Mouse (Mus musculus): ENCODE measurements at regions not wholly inside any gene's neighbourhood (a gene's known extent, or its start where the extent isn't known, plus 50 kb on each side); places are given as distances from the start of the nearest gene placed in this dataset.
"Not testable (repeated sequence)": the region's sequence is repeated elsewhere in the genome, so short reads cannot be mapped to it uniquely, and the experiment has no call there.

GRCm38 (mm10) chr14:9492228-9492627, 826.2 kb upstream of the 4930452B06Rik start:
- no peak for DNase-seq (ENCODE audit: low spot score in 2 of 2)

DNA sequence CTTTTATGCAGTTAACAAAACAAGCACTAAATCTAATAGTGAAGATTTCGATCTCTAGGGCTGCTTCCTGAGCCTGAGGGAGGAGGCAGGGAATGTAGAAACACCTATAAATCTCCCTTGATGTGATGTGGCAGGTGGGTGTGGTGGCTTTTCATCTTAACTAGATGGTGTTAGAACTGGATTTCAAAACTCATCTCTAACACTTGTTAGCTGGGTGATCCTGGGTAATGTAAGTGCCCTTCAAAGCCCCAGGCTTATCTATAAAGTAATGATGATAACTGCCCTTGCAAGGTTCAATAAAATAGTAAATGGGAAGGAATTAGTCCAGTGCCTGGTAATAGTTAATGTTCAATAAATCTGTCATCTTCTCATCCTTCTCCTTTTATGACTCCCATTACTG, 822.5 kb upstream of the 4930452B06Rik start:
- no peak for DNase-seq (ENCODE audit: low spot score in 2 of 2)

- peak in 1 of 2 experiments; percentile 7 for DNase-seq (ENCODE audit: low spot score in 2 of 2)
Observed at GRCm38 (mm10) chr14:9478981-9479380, 812.9 kb upstream of the 4930452B06Rik start.

DNA sequence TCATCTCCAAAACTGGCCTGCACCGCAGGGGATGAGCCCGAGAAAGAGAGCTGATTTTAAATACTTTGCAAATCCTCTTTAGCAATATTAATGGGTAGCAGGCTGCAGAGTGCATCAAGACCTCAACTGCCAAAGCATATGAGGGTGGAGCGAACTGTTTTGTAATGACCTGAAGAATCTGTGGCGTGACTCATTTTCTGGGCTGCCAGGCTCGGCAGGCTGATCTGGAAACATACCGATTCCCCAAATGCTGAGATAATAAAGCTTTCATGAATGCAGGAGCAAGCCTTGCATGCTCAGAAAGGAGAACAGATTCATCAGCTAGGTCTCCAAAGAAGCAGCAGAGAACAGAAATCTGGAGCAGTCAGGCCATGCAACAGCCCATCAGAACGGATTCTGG, 809.1 kb upstream of the 4930452B06Rik start:
- peak in 1 of 2 experiments; percentile 6 for DNase-seq (ENCODE audit: low spot score in 2 of 2)

GRCm38 (mm10) chr14:9469686-9470085, 803.6 kb upstream of the 4930452B06Rik start:
- no peak for DNase-seq (ENCODE audit: low spot score in 2 of 2)

GRCm38 (mm10) chr14:9468654-9469053, 802.6 kb upstream of the 4930452B06Rik start:
- no peak for DNase-seq (ENCODE audit: low spot score in 2 of 2)

DNA sequence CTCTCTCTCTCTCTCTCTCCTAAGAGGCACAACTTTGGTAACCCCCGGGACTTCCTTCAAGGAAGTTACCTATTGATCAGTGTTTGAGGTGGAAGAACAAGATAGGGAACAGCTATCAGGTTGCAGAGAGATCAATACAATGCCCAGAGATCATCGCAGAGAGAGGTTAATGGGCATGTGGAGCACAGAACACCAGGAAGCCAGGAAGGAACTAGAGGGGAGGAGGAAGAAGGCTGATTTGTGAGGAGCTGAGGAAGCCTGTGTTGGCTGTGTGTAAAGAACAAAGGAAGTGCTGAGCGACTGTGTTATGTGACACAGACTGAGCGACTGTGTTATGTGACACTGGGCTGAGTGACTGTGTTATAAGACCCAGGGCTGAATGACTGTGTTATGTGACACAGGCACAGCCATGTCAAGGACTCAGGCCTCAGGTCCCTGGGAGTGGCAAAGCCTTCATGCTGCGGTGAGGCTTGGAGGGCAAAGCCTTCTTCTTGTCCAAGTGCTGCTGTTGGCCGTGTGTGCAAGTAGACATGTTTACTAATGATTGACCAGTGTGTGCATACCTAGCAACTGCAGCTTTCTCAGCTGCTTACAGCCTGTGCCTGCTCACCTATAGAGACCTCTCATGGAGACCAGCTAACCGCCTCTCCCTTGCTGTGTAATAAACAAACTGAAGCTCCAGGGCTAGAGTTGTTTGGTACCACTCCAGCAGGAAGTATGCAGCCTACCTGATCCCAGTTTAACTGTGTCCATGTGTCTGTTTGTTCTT, 801.8 kb upstream of the 4930452B06Rik start:
- DNase-seq (ENCODE audit: low spot score in 2 of 2) = no peak

DNA sequence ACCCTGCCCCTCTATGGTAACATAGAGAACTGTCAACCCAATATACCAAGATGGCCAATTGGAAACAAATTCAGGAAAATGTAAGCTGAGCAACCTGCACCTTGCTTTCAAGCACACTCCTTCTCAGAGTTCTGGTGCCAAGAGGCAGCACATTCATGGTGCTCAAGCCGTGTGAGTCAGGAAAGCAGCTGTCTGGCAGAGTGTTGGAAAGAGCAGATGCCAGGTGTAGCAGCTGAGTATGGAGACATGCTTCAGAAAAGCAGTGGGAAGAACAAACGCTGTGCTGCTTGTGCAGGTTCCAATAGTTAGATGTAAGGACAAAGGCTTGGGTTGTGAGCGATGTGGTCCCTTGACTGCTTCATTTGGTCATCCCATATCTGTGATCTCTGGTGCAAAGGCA, 794.0 kb upstream of the 4930452B06Rik start:
- DNase-seq (ENCODE audit: low spot score in 2 of 2) = no peak

- no peak for DNase-seq (ENCODE audit: low spot score in 2 of 2)
Observed at GRCm38 (mm10) chr14:9458856-9459255, 792.8 kb upstream of the 4930452B06Rik start.

DNA sequence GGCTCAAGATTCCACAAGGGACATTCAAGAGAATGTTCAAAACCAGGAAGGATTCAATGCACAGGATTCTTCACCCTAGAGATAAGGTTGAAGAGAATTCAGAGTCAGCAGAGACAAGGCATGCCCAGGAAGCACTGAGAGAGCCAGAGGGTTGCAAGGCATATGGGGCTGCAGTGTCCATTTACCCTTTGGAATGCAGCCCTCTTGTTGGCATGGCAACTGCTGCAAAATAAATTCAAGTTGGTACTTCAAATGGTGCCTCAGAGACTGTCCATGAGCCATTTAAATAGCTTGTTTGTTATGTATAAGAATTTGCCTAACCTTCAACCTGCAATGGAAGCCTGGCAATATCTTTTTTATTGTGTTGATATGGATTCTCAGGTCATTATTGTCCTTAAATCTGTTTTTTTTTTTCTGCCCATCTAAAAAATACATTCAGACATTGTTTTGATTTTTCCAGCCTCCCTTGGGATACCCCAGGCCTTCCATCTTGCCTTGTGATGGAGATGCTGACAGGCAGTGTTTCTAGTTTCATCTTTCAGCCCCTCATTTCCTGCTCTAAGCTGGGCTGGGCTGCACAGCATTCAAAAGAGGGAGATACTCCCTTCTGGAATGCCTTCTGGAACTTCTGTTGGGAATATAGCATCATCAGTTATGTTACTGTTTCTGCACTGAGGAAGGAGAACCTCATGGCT, 791.9 kb upstream of the 4930452B06Rik start:
- DNase-seq (ENCODE audit: low spot score in 2 of 2) = peak in 1 of 2 experiments; percentile 8

GRCm38 (mm10) chr14:9455986-9456385, 789.9 kb upstream of the 4930452B06Rik start:
- no peak for DNase-seq (ENCODE audit: low spot score in 2 of 2)

GRCm38 (mm10) chr14:9449942-9450341, 783.9 kb upstream of the 4930452B06Rik start:
- peak in 1 of 2 experiments; percentile 31 for DNase-seq (ENCODE audit: low spot score in 2 of 2)

DNA sequence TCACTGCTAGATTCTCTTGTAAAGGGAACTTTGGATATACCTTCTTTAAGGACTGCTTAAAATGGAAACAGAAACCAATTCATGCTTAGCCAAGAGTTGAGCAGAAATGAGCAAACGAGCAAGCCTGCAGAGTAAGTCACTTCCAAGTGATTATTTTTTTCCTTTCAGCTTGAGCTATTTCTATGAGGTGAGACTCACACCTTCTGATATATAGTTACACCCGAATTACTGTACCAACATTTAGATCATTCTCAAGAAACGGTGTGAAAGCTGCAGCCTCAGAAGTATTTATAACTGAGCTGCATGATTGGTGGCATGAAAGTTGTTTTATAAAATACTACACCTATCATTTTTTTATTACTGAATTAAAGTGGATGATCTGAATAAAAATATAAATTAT, 771.9 kb upstream of the 4930452B06Rik start:
- DNase-seq (ENCODE audit: low spot score in 2 of 2) = no peak

DNA sequence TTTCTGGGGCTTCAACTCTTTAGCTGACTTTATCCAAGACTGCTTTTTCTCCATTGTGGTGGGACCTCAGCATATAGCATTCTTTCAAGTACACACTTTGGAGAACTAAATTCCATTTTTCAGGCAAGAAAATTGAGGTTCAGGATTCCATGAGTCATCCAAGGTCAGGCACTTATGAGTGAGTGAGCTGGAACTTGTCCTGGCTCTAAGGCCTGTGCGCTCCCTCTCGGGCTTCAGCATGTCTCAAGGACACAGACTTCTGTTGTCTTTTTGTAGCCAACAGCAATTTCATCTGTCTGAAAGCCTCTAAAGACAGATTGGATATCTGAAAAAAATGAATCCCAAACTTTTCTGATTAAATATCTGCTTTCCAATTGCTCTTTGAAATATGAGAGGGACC, 769.1 kb upstream of the 4930452B06Rik start:
- no peak for DNase-seq (ENCODE audit: low spot score in 2 of 2)

DNA sequence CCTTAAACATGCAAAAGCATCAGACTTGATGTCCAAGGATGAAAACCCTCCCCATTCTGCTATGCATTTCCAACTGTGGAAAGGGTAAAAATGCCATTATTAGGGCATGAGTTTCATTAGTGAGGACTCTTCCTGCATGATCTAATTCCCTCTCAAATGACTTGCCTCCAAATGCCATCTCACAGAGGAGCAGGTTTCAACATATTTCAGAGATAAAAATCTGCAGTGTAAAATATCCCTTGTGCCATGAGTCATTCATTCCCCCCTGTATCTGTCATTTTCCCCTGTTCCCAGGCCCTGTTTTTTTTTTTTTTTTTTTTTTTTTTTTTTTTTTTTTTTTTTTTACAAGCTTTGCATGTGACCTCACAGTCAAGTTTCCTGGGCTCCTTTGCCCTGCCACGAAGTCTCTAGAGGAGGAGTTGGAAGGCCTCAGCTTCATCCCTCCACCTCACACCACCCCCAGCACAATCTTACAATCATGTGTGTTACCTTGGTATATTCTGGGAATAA, 767.1 kb upstream of the 4930452B06Rik start:
- no peak for DNase-seq (ENCODE audit: low spot score in 2 of 2)

DNA sequence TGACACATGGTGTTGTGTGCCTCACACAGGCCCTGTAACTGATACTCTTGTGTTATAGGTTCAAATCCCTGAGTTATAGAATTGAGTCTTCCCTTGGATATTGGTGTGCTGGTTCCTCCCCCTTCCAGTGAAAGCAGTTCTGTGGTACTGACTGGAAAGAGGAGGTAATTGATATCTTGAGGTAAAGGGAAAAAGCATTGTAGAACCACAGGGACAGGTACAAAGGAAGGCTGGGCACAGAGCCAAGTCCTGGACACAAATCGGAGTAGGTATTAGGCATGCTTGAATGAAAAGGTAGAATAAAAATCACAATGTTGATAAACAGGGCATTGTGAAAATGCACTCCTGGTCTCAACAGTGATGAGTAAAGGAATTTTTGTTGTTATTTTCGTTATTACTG, 765.8 kb upstream of the 4930452B06Rik start:
- no peak for DNase-seq (ENCODE audit: low spot score in 2 of 2)

- DNase-seq (ENCODE audit: low spot score in 2 of 2) = no peak
Observed at GRCm38 (mm10) chr14:9411822-9412403, 745.9 kb upstream of the 4930452B06Rik start.

- DNase-seq (ENCODE audit: low spot score in 2 of 2) = no peak
Observed at GRCm38 (mm10) chr14:9403688-9404087, 737.6 kb upstream of the 4930452B06Rik start.

- DNase-seq (ENCODE audit: low spot score in 2 of 2) = no peak
Observed at GRCm38 (mm10) chr14:9400861-9401260, 734.8 kb upstream of the 4930452B06Rik start.

- DNase-seq (ENCODE audit: low spot score in 2 of 2) = peak; percentile 83 to 90
Observed at GRCm38 (mm10) chr14:9393271-9393771, 727.3 kb upstream of the 4930452B06Rik start.

GRCm38 (mm10) chr14:9389878-9390536, 724.0 kb upstream of the 4930452B06Rik start:
- not testable (repeated sequence) for DNase-seq (ENCODE audit: low spot score in 2 of 2)

All from layer of hippocampus, postnatal 14 days (tissue).